Mouse (Mus musculus): ENCODE measurements at regions not wholly inside any gene's neighbourhood (a gene's known extent, or its start where the extent isn't known, plus 50 kb on each side); places are given as distances from the start of the nearest gene placed in this dataset.
"Not testable (repeated sequence)": the region's sequence is repeated elsewhere in the genome, so short reads cannot be mapped to it uniquely, and the experiment has no call there.

- no peak for DNase-seq (ENCODE audit: extremely low spot score)
These were observed 52.0 kb upstream of the Trpm1 start for GRCm38 (mm10) chr7:64101679-64102078.

GRCm38 (mm10) chr7:64099606-64100005 is 54.0 kb upstream of the Trpm1 start:
- no peak for DNase-seq (ENCODE audit: extremely low spot score)

GRCm38 (mm10) chr7:64090067-64090466 is 63.6 kb upstream of the Trpm1 start:
- no peak for DNase-seq (ENCODE audit: extremely low spot score)

GRCm38 (mm10) chr7:64089034-64089433 is 64.6 kb upstream of the Trpm1 start:
- DNase-seq (ENCODE audit: extremely low spot score) = no peak

- not testable (repeated sequence) for DNase-seq (ENCODE audit: extremely low spot score)
These were observed 69.7 kb upstream of the Trpm1 start for GRCm38 (mm10) chr7:64083978-64084377.

- DNase-seq (ENCODE audit: extremely low spot score) = no peak
These were observed 71.0 kb upstream of the Trpm1 start for GRCm38 (mm10) chr7:64082651-64083050.

- DNase-seq (ENCODE audit: extremely low spot score) = no peak
These were observed 71.4 kb upstream of the Trpm1 start for GRCm38 (mm10) chr7:64082201-64082600.

- no peak for DNase-seq (ENCODE audit: extremely low spot score)
These were observed 72.0 kb upstream of the Trpm1 start for GRCm38 (mm10) chr7:64081618-64082017.

GRCm38 (mm10) chr7:64081019-64081418 is 72.6 kb upstream of the Trpm1 start:
- DNase-seq (ENCODE audit: extremely low spot score) = no peak

- DNase-seq (ENCODE audit: extremely low spot score) = no peak
These were observed 74.3 kb upstream of the Trpm1 start for GRCm38 (mm10) chr7:64079301-64079700.

GRCm38 (mm10) chr7:64078646-64079045 is 75.0 kb upstream of the Trpm1 start:
- DNase-seq (ENCODE audit: extremely low spot score) = no peak

- DNase-seq (ENCODE audit: extremely low spot score) = no peak
These were observed 76.1 kb upstream of the Trpm1 start for GRCm38 (mm10) chr7:64077526-64077925.

GRCm38 (mm10) chr7:64076764-64077360 is 76.8 kb upstream of the Trpm1 start:
- no peak for DNase-seq (ENCODE audit: extremely low spot score)

- no peak for DNase-seq (ENCODE audit: extremely low spot score)
These were observed 77.8 kb upstream of the Trpm1 start for GRCm38 (mm10) chr7:64075696-64076313.

- DNase-seq (ENCODE audit: extremely low spot score) = no peak
These were observed 78.9 kb upstream of the Trpm1 start for GRCm38 (mm10) chr7:64074661-64075234.

GRCm38 (mm10) chr7:64074186-64074585 is 79.4 kb upstream of the Trpm1 start:
- no peak for DNase-seq (ENCODE audit: extremely low spot score)

GRCm38 (mm10) chr7:64073781-64074180 is 79.9 kb upstream of the Trpm1 start:
- no peak for DNase-seq (ENCODE audit: extremely low spot score)

- DNase-seq (ENCODE audit: extremely low spot score) = no peak
These were observed 82.7 kb upstream of the Trpm1 start for GRCm38 (mm10) chr7:64070930-64071329.

- DNase-seq (ENCODE audit: extremely low spot score) = no peak
These were observed 87.9 kb upstream of the Trpm1 start for GRCm38 (mm10) chr7:64065529-64066247.

- no peak for DNase-seq (ENCODE audit: extremely low spot score)
These were observed 89.0 kb upstream of the Trpm1 start for GRCm38 (mm10) chr7:64064460-64065241.

- DNase-seq (ENCODE audit: extremely low spot score) = no peak
These were observed 92.5 kb upstream of the Trpm1 start for GRCm38 (mm10) chr7:64061170-64061569.

GRCm38 (mm10) chr7:64060582-64060981 is 93.1 kb upstream of the Trpm1 start:
- no peak for DNase-seq (ENCODE audit: extremely low spot score)

All from embryo, embryonic 9.5 days (tissue).